Mouse (Mus musculus) heart, postnatal 25 days (tissue): Measurements from ENCODE around the gene Igfbp1. TPM values are rescaled to one million over a fixed set of nuclear protein-coding genes. Genes with fewer than 3 reads are reported as not detected.

Experiments used
- DNase-seq: peaks from one replicate; pipeline ENCODE4 v3.0.0; 2022; ENCODE audit warnings: low spot score
- intact Hi-C: fragments of 180-260 bp; cut with DNase I; formaldehyde crosslinking; loops from one replicate; pipeline ENCODE4 v1.15.1; 2025
- total RNA-seq, 2 experiments: library from RNA; stranded (reverse); gene quantifications; 2 replicates each; pipeline ENCODE4 v1.2.3; 2021

Gene Igfbp1
- total RNA-seq, result not detected

DNA sequence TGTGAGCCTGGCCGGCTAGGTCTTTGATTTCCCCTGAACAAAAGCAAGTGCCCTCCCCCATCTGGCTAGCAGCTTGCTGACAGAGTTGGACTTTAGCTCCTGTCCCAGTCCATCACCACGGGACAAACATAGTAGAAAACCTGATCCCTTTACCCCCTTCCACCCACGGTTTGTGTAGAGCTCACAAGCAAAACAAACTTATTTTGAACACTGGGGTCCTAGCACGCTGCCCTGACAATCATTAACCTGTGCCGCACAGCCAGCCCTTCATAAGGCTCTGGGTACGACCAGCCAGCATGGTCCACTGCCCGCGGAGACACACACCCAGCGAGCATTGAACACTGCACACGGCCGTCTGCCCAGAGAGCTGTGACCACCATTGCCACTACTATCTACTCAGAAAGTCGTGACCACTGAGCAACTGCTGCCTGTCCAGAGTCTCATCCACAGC lies at the start of gene Igfbp1:
Gene Igfbp1 (plus strand): TSS at position 292 of the 451 bp plus-strand sequence.
- intact Hi-C loops, result no loop called here
- DNase-seq, result no peak

DNA sequence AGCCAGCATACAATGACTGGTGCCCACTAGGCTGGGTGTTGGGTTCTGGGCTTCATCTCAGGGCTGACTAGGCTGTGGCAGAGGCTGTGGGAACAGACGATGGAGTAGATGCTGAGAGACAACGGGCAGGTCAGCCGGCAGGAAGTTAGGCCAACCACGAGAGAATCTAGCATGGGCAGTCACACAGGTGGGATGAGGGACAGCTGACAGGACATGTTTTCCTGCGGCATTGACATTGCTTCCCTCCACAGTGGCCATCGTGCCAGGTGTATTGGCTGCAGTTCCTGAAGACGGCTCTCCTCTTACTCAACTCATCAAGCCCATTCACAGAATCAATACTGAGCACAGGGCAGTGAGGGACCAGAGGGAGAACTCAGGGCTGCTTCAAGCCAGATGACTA lies 49.6 kb upstream of the Igfbp1 start:
- intact Hi-C loops, result no loop called here
- DNase-seq, result no peak

DNA sequence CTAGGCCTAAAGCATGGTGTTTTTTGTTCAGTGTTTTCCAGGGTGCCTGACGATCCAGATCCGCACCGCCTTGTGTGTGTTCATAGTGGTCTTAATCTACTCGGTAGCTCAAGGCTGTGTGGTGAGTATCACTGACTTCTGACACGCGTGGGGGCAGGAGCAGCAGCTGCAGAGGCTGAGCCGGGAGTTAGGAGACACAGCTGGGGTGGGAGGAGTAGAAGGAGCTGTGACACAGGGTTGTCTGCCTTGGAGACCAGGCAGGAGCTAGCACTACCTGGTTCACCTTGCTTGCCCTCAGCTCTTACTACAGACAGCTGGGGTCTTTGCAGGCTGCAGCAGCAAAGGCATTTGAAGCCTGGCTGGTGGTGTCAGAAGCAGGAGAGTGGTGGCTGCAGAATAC lies 48.1 kb upstream of the Igfbp1 start:
- intact Hi-C loops, result no loop called here
- no peak for DNase-seq

DNA sequence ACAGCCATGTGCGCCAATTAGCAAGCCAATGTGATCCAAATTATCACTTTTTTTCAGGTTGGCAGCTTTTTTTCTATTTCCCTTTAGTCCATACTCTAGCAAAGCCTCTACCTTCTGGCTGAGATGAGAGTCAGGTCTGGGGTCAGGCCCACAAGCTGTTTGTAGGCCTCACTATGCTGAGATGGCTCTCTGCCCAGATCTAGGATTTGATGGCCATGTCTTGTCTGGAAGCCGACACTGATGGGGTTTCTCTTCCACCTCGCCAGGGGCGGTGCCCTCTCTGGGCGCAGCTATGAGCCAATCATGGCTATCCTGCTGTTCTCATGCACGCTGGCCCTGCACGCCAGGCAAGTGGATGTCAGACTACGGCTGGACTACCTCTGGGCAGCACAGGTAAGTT lies 47.1 kb upstream of the Igfbp1 start:
- intact Hi-C loops, result no loop called here
- DNase-seq, result no peak

DNA sequence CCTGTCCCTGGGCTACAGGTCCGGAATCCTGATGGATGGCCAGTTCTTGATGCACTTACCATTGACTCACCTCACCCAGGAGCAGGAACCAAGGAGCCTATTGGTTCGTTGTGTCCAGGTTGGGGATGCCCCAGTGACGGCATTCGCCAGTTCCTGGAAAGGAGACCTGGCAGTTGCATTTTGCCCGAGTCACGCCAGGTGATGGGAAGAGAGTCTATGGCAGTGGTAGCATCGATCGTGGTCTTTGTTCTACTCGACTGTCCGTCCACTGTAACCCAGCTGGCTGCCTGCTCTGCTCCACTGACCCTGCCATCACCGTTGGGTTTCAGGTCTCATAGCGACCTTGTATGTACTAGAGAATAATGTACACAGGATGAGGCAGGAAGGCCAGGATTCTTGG lies 45.2 kb upstream of the Igfbp1 start:
- no peak for DNase-seq
- intact Hi-C loops, result no loop called here

DNA sequence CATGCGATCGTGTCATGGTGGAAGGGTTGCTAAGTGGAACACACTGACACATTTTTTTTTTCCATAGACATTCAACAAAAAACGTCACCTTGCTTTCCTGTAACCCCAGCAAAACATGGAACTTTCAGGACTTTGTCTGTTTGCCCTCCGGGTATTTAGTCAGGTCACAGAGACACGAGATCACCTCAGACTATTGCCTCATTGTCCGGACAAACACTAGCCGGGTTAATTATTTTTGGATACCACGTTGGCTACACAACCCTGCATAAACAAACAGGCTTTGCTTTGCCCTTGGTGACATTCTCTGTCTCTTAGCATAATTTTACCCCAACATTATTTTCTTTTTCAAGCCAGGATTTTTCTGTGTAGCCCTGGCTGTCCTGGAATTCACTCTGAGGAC lies 44.5 kb upstream of the Igfbp1 start:
- no peak for DNase-seq
- intact Hi-C loops, result no loop called here

DNA sequence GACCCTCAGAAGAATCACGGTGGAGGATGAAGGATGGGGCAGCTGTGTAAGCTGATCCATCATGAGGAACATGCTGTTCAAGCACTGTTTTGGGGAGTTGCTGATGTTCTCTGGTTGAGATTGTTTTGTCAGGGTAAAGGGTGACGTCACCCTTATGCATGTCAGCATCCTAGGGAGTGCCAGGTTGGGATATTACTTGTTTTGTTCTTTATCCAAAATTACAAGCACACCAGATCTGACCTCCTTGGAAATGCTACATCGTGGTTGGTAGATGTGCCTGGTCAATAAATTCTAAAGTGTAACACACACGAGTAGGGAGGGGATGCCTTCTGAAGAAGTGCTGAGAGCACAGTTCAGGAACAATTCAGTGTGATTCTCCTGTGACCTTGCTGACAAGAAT lies 41.2 kb upstream of the Igfbp1 start:
- no peak for DNase-seq
- intact Hi-C loops, result no loop called here

DNA sequence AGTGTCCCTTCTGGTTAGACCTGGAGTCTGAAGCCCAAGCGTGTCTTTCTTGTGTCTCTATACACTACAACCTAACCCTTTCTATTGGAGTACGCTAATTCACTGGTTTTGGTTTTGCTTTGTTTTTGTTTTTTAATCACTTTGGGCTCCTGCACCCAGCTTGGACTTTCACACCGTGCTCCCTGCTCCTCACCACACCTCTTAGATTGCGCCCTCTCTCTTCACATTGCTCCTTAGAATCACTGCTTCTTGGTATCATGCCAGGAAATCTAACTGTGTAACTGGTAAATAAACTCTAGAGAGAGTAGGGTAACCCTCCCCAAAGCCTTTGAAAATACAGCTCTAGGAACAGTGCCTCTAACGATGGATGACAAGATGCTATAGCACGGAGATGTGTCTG lies 39.4 kb upstream of the Igfbp1 start:
- no peak for DNase-seq
- intact Hi-C loops, result no loop called here

DNA sequence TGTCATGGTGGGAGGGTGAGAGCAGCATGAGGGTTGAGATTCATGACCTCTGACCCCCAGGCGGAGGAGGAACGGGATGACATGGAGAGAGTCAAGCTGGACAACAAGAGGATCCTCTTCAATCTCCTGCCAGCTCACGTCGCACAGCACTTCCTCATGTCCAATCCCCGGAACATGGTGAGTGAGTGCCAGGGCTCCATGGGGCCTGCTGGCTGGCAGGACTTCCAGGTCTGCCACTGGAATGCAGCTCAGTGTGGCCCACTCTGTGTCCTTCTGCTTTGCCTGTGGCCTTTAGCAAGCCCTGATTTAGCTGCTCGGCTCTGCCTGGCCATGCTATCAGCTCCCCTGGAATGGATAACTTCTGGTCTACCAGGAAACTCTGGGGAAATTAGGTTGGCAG lies 37.4 kb upstream of the Igfbp1 start:
- DNase-seq, result no peak
- intact Hi-C loops, result no loop called here

DNA sequence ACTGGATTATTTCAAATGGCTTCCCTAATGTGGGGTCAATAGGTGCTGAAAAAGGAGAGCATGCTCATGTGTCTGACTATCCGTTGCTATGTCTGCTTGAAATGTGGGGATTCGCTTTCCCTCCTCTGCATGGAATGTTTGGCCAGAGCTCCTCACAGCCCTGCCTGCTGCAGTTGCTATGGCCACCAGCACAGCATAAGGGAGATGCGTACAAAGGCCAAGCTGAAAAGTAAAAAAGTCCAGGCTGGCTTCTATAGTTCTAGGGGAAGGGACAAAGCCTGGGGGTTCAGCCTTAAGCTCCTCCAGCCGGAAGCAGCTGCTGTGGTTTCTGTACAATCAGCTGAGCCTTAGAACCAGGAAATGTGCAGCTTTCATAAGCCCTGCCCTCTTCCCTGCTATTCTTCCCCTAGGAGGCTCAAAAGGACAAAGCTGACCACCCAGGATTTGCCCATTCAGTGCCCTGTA lies 36.9 kb upstream of the Igfbp1 start:
- DNase-seq, result no peak
- intact Hi-C loops, result no loop called here

DNA sequence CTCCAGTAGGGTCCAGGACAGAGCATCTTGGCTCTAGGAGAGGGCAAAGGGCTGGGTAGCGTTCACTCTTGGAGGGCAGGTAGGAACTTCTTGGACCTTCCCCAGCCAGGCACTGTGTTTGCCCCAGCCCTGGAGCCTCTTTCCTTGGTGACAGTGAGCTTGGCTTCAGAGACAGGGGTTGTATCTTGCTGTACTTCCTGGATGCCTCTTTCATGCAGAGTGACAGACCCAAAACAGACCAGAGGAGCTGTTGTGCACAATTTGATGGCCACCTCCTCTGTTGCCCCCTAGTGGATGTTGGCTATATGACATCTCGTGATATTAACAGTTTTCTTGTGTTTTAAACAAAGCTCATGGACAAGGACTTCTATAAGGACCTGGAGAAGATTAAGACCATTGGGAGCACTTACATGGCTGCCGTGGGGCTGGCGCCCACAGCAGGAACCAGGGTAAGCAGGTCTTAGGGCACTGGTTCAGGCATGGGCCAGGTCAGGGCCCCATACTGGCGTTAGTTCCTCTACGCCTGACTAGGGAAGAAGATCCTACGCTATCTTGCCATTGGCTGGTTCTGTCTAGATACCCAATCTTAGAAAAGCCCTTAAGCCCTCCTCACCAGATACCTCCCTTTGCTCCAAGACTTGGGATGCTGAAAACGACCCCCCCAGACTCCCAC lies 35.9 kb upstream of the Igfbp1 start:
- intact Hi-C loops, result no loop called here
- DNase-seq, result no peak

DNA sequence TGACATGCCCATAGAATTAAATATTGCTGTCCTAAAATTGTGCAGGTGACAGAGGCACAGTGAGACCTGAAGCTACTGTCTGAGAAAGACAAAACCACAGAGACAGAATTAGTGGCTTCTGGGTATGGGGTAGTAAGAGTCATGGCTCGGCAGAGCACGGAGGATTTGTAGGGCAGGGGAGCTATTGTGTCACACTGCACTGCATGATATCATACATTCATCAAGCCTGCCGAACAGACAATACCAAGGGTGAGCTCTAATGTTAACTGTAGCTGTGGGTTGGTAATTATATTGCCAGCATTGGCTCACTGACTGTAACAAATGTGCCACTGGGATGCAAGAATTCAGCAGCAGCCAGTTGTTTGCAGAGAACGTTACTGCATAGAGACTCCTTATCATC lies 33.2 kb upstream of the Igfbp1 start:
- DNase-seq, result no peak
- intact Hi-C loops, result no loop called here

DNA sequence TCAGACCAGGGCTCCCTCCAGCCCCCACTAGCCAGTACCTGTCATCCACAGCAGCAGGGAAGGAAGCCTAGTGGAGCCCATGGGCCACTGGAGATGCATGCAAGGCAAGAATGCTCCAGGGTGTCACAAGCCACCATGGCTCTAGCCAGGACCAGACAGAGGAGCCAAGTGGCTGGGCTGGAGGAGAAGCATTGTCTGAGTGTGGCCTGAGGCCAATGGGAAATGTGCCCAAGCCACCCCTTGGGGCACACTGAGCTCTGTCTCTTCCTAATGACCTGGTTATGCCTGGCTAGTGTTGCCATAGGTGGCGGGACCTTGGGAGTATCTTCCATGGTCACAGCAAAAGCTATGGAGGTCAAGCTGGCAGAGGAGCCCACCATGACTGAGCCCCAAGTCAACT lies 27.9 kb upstream of the Igfbp1 start:
- no peak for DNase-seq
- intact Hi-C loops, result no loop called here

DNA sequence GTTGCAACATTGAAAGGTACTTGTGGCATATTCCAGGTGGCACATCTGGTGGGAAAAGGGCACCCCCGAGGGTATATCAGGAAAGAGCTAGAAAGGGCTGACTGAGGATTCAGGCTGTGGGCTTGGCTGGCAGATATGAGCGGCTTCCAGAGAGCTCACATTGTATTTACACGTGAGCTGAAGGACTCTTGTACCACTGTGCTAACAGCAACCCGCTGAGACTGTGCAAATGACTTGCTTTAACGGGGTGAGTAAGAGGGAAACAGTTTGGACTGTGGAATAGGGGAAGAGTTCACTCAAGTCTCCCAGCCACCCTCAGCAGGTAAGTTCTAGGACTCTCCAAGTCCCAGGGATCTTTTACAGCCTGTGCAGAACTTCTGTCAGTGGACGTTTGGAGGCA lies 23.9 kb upstream of the Igfbp1 start:
- intact Hi-C loops, result no loop called here
- no peak for DNase-seq

DNA sequence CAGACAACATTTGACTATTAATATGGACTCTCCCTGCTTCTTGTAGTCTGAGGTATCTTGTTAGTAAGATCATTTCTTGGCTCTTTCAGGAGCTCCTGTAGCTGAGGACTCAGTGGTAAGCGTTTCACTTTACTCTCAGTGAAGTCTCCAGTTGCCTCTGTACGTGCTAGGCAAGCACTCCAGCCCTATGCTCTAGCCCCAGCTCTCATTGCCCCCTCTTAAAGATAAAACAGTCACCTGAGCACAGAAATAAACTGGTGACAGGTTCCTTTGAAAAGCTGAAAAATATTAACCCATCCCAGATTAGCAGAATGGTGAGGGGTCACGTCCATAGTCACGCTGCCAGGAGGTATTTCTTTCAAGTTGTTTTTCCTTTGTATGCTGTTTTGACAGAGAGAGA lies 18.9 kb upstream of the Igfbp1 start:
- intact Hi-C loops, result no loop called here

DNA sequence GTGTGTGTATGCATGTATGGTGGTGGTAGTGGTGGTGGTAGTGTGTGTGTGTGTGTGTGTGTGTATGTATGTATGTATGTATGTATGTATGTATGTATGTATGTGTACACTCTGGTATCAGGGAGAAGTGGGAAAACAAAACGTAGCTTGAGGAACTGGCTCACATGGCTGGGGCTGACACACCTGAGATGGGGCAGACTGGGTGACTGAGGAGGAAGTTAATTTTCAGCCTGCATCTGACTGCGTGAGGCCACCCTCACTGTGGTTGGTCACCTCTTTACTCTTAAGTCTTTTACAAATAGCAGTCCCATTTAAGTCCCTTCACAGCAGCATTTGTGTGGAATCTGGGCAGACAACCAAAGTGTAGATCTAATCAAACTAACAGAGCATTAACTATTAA lies 18.3 kb upstream of the Igfbp1 start:
- intact Hi-C loops, result no loop called here
- DNase-seq, result no peak

More for the DNA sequence above, 18.9 kb upstream of the Igfbp1 start:
- DNase-seq, result no peak

DNA sequence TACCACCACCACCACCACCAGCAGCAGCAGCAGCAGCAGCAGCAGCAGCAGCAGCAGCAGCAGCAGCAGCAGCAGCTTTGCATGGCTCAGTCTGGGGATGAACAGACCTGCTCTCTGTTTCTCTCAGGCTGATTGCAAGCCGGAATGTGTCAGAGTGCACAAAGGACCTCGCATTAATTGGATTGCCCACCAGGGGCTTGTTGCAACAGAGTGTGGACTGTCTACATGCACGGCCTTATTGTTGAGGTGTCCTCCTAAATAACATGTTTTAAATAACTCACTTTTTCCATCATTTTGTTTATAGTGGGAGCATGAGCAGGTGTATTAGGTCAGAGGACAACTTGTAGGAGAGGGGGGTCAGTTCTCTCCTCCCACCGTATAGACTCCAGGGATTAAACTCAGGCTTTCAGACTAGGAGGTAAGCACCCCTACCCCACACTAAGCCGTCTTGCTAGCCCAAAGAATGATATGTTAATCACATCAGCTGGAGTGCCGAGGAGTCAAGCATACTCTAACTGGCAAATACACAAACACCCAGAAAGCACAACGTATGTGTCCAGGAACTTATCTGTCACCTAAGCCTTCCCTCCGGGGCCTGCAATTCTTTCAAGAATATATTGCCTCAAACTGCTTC lies 15.1 kb upstream of the Igfbp1 start:
- intact Hi-C loops, result no loop called here

DNA sequence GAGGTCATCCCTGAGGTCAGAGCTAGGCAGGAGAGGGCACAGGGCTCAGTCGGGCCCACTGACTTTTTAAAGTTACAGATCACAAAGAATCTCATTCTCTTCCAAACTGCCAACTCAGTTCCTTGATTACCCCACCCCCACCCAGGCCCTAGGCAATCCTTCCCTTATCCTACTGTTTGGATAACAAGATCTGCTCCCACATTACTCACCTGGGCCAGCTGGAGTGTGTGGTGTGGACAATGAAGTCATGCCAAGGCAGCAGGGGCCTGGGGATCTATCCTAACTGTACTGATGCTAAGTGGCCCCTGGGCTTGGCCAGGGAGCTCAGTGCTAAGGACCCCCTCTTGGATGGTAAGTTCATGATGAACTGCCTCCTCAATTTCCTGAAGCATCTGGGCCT lies 13.2 kb upstream of the Igfbp1 start:
- DNase-seq, result no peak
- intact Hi-C loops, result no loop called here

More for the DNA sequence above, 15.1 kb upstream of the Igfbp1 start:
- DNase-seq, result no peak

DNA sequence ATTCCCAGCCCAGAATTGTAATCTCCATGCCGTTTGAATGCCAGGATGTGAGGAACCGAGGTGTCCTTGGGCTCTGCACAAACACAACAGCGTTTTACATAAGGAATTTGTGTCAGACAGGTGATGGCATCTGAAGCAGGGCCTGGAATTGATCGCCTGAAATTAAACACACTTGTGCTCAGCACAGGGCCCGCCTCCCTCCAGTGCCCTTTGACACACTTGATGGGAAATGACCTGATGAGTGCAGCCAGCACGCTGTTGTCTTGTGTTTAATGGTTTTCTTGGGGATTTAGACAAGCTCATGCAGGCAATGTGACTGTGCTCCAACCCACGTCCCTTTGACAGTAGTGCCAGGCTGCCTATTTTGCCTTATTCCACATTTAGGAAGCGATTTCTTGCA lies 10.1 kb upstream of the Igfbp1 start:
- no peak for DNase-seq
- intact Hi-C loops, result no loop called here

DNA sequence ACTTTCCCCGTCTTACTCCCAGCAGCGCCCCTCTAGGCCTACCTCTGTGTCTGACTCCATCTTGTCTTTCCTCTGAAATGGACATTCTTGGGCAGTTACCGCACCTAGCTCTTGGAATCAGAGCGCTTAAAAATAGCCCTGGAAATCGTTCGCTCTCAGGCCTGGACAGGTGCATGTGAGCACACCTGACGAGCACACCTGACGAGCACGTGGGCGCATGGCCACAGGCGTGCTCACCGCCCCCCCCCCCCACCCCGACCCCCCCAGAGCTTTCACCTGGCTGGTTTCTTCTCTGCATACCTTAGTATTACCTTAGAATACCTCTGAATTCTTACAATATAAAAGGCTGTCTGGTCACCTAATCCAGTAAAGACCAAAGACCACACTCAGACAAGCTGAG lies 9.1 kb upstream of the Igfbp1 start, which contains the start of gene Gm11985:
Gene Gm11985 (minus strand): TSS at position 101 of the 400 bp plus-strand sequence.
- intact Hi-C loops, result no loop called here
- DNase-seq, result no peak

DNA sequence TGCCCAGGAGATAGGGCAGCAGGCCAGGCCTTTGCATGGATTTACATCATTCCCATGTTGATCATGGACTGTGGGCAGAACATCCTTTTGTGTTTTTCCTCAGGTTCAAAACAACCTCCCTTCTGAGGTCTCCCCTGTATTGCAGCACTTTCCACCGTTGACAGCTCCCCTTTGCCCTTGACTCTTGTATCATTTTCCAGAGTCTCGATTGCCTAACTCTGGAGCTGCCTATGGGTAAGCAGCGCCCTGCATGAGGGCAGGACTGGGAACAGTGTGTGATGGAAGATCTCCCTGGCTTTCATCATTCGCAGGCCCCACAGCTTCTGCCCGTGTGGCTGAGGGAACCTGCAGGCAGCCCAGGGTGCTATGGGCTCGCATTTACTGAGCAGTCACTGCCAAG lies 4.9 kb upstream of the Igfbp1 start:
- intact Hi-C loops, result no loop called here

DNA sequence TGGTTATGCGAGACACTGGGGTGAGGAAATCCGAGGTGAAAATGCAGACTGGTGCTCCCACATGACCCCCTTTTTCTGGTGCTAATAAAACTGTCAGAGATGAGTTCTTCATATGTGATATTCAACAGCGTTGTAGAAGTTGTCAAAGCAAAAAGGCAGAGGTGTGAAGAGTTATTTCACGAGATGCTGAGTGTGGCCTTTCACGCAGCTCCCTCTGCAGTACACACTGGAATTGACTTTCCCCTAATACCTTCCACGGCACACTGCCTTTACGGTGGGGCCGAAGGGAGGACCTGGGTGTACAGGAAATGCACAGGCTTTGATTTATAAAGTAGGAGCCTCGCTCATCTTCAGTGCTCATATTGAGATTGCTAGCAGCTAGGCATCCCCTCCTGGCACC lies 4.4 kb upstream of the Igfbp1 start:
- intact Hi-C loops, result no loop called here
- no peak for DNase-seq

More for the DNA sequence above, 4.9 kb upstream of the Igfbp1 start:
- no peak for DNase-seq
